ENCODE assay signal across 8 mouse cellular contexts in the genomic region with DNA sequence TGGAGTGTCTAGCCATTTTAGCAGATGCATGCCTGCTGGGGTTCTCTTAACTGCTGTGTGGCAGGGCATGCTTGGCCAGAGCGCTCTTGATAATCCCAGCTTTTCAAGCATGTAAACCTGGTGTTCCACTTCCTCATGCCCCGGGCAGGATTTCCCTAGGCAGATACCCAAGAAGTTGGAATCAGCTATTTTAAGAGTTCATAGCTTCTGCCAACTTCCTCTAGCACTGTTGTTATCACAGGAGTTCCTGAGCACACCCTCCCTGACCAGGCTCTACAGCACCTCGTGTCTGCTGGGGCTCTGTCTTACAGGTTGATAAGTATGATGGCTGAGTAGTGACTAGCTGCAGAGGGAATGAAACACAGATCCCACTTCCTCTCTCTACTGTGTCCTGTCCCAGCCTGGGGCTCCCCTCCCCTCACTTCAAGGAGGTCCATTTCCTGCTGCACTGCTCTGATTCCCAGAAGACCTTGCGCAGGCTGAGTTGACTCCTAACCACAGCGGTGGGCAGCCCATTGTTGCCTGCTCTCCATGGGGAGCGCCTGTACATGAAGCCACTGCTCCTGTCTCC.
DNase-seq lines count a peak whose midpoint lies in the region; ATAC-seq and TF ChIP-seq lines count a peak whose summit lies in the region.

No protein-coding gene starts in this region.

- H3K27ac ChIP-seq in heart, adult 2 months = peak overlapping the region; percentile 73
- H3K27ac ChIP-seq in kidney, embryonic 15.5 days = peak overlapping the region; percentile 75
- no peak overlapping the region for H3K27ac ChIP-seq in forebrain, embryonic 16.5 days (ENCODE audit: low read length)

- peaks cover 58% of the 10 kb centered on the region for H3K36me3 ChIP-seq in G1E (replicated peaks)
- H3K36me3 ChIP-seq in heart, adult 2 months (ENCODE audit: control insufficient read depth, insufficient read depth, low read length) = peaks cover 5% of the 10 kb centered on the region; the same call in 1 of the 2 replicates
- H3K36me3 ChIP-seq in kidney, embryonic 15.5 days = no peaks in the 10 kb centered on the region
- H3K36me3 ChIP-seq in forebrain, embryonic 16.5 days (ENCODE audit: control insufficient read depth, insufficient read depth) = no peaks in the 10 kb centered on the region

- H3K4me3 ChIP-seq in G1E (ENCODE audit: low read depth, low read length) = no peak overlapping the region
- no peak overlapping the region for H3K4me3 ChIP-seq in heart, adult 2 months
- H3K4me3 ChIP-seq in kidney, embryonic 15.5 days (replicated peaks) = no peak overlapping the region
- no peak overlapping the region for H3K4me3 ChIP-seq in forebrain, embryonic 16.5 days (replicated peaks; ENCODE audit: low read length)

- intact Hi-C loops in heart, adult 2 months (cut with DNase I) = loop anchor here (2.0 kb wide), 2 partner anchors 47 to 95 kb away; a partner anchor contains a TSS

- H3K4me1 ChIP-seq in G1E (ENCODE audit: insufficient read depth, low read depth, low read length) = peaks cover 12% of the 10 kb centered on the region
- peaks cover 22% of the 10 kb centered on the region for H3K4me1 ChIP-seq in heart, adult 2 months (ENCODE audit: control insufficient read depth, insufficient read depth, low read length)
- H3K4me1 ChIP-seq in kidney, embryonic 15.5 days = peaks cover 15% of the 10 kb centered on the region
- peaks cover 8% of the 10 kb centered on the region for H3K4me1 ChIP-seq in forebrain, embryonic 16.5 days (replicated peaks; ENCODE audit: control insufficient read depth, insufficient read depth, low read length)

- no peak for TF ChIP-seq CTCF in G1E (IDR thresholded peaks at IDR 0.05; ENCODE audit: low read depth, low read length)
- no peak for TF ChIP-seq CTCF in heart, adult 2 months (IDR thresholded peaks at IDR 0.05)

- H3K4me2 ChIP-seq in kidney, embryonic 15.5 days = no peak overlapping the region
- H3K4me2 ChIP-seq in forebrain, embryonic 16.5 days (ENCODE audit: low read length) = no peak overlapping the region

- no peaks in the 10 kb centered on the region for H3K79me2 ChIP-seq in heart, adult 2 months (replicated peaks; ENCODE audit: control insufficient read depth, insufficient read depth, low read length)

- H3K9me3 ChIP-seq in G1E (replicated peaks) = no peaks in the 10 kb centered on the region
- no peaks in the 10 kb centered on the region for H3K9me3 ChIP-seq in kidney, embryonic 15.5 days (replicated peaks)
- no peaks in the 10 kb centered on the region for H3K9me3 ChIP-seq in forebrain, embryonic 16.5 days (ENCODE audit: control insufficient read depth, low read length)

- 0 out of 2 replicates have a peak, but pooled peaks have one; percentile 11 for TF ChIP-seq POLR2A in heart, adult 2 months (IDR thresholded peaks at IDR 0.05; ENCODE audit: insufficient read depth, low read depth, low read length)

- H3K27me3 ChIP-seq in G1E (ENCODE audit: insufficient read depth, low read length) = no peaks in the 10 kb centered on the region
- no peaks in the 10 kb centered on the region for H3K27me3 ChIP-seq in heart, adult 2 months (ENCODE audit: control insufficient read depth, insufficient read depth, low read length)
- H3K27me3 ChIP-seq in kidney, embryonic 15.5 days = no peaks in the 10 kb centered on the region
- H3K27me3 ChIP-seq in forebrain, embryonic 16.5 days (replicated peaks; ENCODE audit: control insufficient read depth, insufficient read depth, low read length) = no peaks in the 10 kb centered on the region

- WGBS in heart, adult 2 months = 11% methylated on average over 6 of the region's 6 CpGs
- WGBS in kidney, embryonic 15.5 days = 76% methylated on average over 6 of the region's 6 CpGs
- WGBS in forebrain, embryonic 16.5 days = 86% methylated on average over 6 of the region's 6 CpGs

- peak overlapping the region; percentile 2; the same call in 1 of the 2 replicates for H3K9ac ChIP-seq in heart, adult 2 months (ENCODE audit: low read depth, low read length)
- no peak overlapping the region for H3K9ac ChIP-seq in kidney, embryonic 15.5 days
- H3K9ac ChIP-seq in forebrain, embryonic 16.5 days (replicated peaks; ENCODE audit: low read depth, low read length) = no peak overlapping the region

- TF ChIP-seq EP300 in heart, adult 2 months (IDR thresholded peaks at IDR 0.05; ENCODE audit: insufficient read depth, low read depth, low read length) = 0 out of 2 replicates have a peak, but pooled peaks have one; percentile 28

- ATAC-seq in G1E (ENCODE audit: extremely low read depth, insufficient number of reproducible peaks, low FRiP score, poor library complexity, severe bottlenecking) = peak; percentile 54; the same call in 1 of the 2 replicates
- ATAC-seq in kidney, embryonic 15.5 days (replicated peaks; ENCODE audit: low FRiP score) = no peak; the same call in 1 of the 2 replicates
- no peak for ATAC-seq in forebrain, embryonic 16.5 days
- ATAC-seq in cerebellum, adult (ENCODE audit: insufficient number of reproducible peaks, low FRiP score, low TSS enrichment) = no peak

- no peak for DNase-seq in G1E (ENCODE audit: low spot score)
- peak; percentile 50 to 63 for DNase-seq in heart, adult 2 months
- peak; percentile 46 to 61 for DNase-seq in lung, postnatal 4 days
- no peak for DNase-seq in layer of hippocampus, postnatal 25 days (ENCODE audit: extremely low spot score in 1 of 2, low spot score in 1 of 2)
- no peak for DNase-seq in retina, embryonic 14.5 days (ENCODE audit: low spot score)

Comparison
In these comparisons a context has a peak if more than half of its experiments do, and no peak if none do; other contexts are left out.
1. DNase-seq: peak in heart, adult 2 months (2 of 2) and lung, postnatal 4 days (2 of 2); none in G1E (single experiment), layer of hippocampus, postnatal 25 days (0 of 2) and retina, embryonic 14.5 days (single experiment).